Mouse (Mus musculus) thymus, postnatal 25 days (tissue): ENCODE measurements around the gene Ints6l.

Experiments used
- DNase-seq: peaks from one replicate; pipeline ENCODE4 v3.0.0; 2022

The Ints6l gene

DNA sequence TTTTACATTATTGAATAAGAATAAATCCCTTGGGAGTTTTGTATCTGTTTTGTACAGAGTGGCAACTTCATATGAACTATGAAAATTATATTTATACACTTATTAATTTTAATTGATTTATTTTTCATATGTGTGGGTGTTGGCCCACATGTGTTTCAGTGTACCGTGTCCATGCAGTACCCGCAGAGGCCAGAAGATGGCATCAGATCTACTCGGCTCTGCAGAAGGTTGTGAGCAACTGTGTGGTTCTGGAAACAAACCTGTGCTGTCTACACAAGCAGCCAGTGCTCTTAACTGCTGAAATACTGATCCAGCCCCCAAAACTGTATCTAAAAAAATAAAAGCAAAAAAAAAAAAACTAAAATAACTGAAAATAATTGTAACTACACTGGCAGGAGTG is 76.6 kb downstream of the Ints6l start:
- peak; percentile 51 for DNase-seq

DNA sequence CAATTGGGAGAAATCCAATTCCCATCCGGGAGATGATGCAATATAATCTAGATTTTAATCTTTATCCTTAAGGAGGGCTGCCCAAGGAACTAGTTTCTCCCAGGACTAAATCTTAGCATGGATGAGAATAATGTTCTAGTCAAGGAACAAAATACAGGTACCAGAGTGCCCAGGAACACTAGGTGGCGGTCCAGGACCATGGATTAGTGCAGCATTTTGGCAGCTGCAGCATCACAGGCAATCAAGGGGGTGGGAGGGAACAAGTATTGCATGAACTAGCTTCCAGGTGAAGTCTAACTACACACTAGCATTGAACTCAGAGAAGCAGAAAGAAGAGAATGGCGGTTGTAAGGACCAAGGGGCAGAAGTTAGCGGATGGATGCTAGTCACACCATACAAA is 82.5 kb downstream of the Ints6l start:
- DNase-seq = peak; percentile 5

DNA sequence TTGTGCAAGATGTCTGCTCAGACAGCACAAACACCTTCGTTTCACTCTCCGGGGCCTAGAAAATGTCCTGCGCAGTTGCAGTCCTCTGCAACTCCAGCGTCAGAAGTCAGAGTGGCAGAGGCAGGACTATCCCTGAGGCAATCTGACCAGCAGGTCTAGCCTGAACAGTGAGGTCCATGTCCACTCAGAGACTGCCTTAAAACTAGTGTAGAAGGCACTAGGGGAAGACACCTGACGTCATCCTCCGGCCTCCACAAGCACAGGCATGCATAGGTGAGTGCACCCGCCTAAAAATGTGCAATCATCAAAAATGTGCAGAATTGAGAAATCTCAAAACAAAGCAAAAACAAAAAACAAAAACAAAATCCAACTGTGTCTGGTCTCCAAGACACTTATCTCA is 94.8 kb downstream of the Ints6l start, which contains the start of gene Gm648:
Gm648 (minus strand) TSS at position 101 of the 400 bp plus-strand sequence.
- DNase-seq = no peak

DNA sequence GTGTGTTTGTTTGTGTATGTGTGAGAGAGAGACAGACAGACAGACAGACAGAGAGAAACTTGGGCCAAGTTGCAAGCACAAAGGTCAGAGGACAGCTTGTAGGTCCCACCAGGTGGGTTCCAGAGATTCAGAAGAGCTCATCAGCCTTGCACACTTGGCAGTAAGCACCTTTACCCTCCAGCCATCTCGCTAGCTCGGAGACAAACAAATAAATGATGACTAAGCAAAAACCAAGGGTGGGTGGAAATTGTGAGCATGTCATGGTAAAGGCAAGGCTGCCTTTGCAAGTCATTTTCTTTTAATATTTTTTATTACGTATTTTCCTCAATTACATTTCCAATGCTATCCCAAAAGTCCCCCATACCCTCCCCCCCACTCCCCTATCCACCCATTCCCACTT is 98.9 kb downstream of the Ints6l start:
- no peak for DNase-seq
